In the genomic region with DNA sequence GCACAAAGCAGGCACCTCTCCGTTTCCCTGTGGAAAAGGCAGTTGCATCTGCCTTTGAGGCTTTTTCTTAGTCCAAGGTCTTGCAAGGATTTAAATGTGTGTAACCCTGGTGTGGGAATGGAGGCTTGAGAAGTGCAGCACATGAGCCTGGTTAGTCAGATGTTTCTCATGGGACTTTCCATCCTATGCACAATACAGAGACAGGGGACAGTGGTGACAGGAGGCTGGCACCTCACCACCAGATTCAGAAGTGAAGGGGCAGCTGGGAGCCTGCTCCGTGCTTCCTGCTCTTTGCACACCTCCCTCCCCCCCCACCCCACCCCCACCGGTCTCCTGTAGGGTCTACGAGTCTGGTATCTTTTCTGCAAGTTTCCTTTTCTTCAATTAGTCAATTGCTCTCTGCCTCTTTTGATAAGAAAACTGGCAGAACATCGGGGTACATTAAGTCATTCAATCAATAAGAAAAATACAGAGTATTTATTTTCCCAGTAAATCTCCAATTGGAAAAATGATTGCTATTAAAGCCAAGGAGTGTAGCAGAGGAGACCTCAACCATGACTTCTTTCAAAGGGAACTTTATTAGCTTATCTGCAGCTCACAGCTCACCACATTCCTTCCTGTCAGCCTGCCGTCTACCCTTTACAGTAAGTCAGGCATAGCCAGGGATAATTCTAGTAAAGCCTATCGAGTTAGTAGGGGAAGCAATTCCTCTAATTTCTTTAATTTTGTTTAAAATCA, we compare ENCODE assay signal across 11 mouse cellular contexts.
DNase-seq lines count a peak whose midpoint lies in the region; ATAC-seq and TF ChIP-seq lines count a peak whose summit lies in the region.
"Had no signal": no experiment of that assay in that cellular context is flagged by ENCODE, and none has a peak within 500 bp of the region (broad histone marks: within the 10 kb centered on the region; RNA-seq: fewer than 3 reads in every experiment).

No protein-coding gene starts in this region.

- no peak for TF ChIP-seq EP300 in lung, postnatal 0 days (IDR thresholded peaks at IDR 0.05)
- TF ChIP-seq EP300 in liver, embryonic 14.5 days (IDR thresholded peaks at IDR 0.05; ENCODE audit: low read depth) = 0 out of 2 replicates have a peak, but pooled peaks have one; percentile 20

- no peak overlapping the region for H3K9ac ChIP-seq in lung, postnatal 0 days (replicated peaks; ENCODE audit: low read depth)
- H3K9ac ChIP-seq in heart, embryonic 13.5 days = no peak overlapping the region
- no peak overlapping the region for H3K9ac ChIP-seq in liver, embryonic 14.5 days (replicated peaks)
- H3K9ac ChIP-seq: forebrain, embryonic 15.5 days had no signal

- intact Hi-C loops in gastrocnemius, adult 2 months (cut with DNase I) = no loop called here
- intact Hi-C loops in left cerebral cortex, postnatal 14 days (cut with DNase I) = no loop called here

- no peaks in the 10 kb centered on the region for H3K9me3 ChIP-seq in lung, postnatal 0 days (ENCODE audit: low read length)
- H3K9me3 ChIP-seq in G1E (replicated peaks) = no peaks in the 10 kb centered on the region
- H3K9me3 ChIP-seq in heart, embryonic 13.5 days = no peaks in the 10 kb centered on the region
- no peaks in the 10 kb centered on the region for H3K9me3 ChIP-seq in liver, embryonic 14.5 days (ENCODE audit: control insufficient read depth, low read length)
- H3K9me3 ChIP-seq: forebrain, embryonic 15.5 days had no signal

- WGBS in lung, postnatal 0 days = 17% methylated on average over 7 of the region's 7 CpGs
- 8% methylated on average over 7 of the region's 7 CpGs for WGBS in heart, embryonic 13.5 days
- 6% methylated on average over 7 of the region's 7 CpGs for WGBS in liver, embryonic 14.5 days (ENCODE audit: insufficient replicate concordance)

- H3K36me3 ChIP-seq in lung, postnatal 0 days (ENCODE audit: insufficient read depth, low read length) = no peaks in the 10 kb centered on the region
- no peaks in the 10 kb centered on the region for H3K36me3 ChIP-seq in G1E (replicated peaks)
- H3K36me3 ChIP-seq in heart, embryonic 13.5 days = no peaks in the 10 kb centered on the region
- H3K36me3 ChIP-seq in liver, embryonic 14.5 days (replicated peaks; ENCODE audit: control insufficient read depth, insufficient read depth, low read depth) = no peaks in the 10 kb centered on the region
- H3K36me3 ChIP-seq: forebrain, embryonic 15.5 days had no signal

- no peak for DNase-seq in lung, postnatal 0 days (ENCODE audit: low spot score)
- no peak for DNase-seq in lung, postnatal 25 days (ENCODE audit: low spot score)
- DNase-seq in G1E (ENCODE audit: low spot score) = no peak
- DNase-seq in liver, embryonic 14.5 days (ENCODE audit: low read depth in 3 of 3, low spot score in 3 of 3) = no peak
- DNase-seq in gastrocnemius, adult 2 months = no peak
- DNase-seq in embryo, embryonic 9.5 days (ENCODE audit: extremely low spot score) = no peak
- no peak for DNase-seq in left cerebral cortex, postnatal 14 days (ENCODE audit: low spot score in 2 of 2)
- DNase-seq: adrenal gland, postnatal 14 days had no signal

- H3K4me2 ChIP-seq in lung, postnatal 0 days (replicated peaks; ENCODE audit: low read depth, low read length) = 0 out of 2 replicates have a peak overlapping the region, but pooled peaks have one; percentile 17
- peak overlapping the region; percentile 56 for H3K4me2 ChIP-seq in heart, embryonic 13.5 days
- H3K4me2 ChIP-seq in liver, embryonic 14.5 days (ENCODE audit: low read depth) = peak overlapping the region; percentile 52
- H3K4me2 ChIP-seq: forebrain, embryonic 15.5 days had no signal

- H3K4me3 ChIP-seq in lung, postnatal 0 days (ENCODE audit: low read depth, low read length) = no peak overlapping the region
- H3K4me3 ChIP-seq in G1E (ENCODE audit: low read depth, low read length) = no peak overlapping the region
- H3K4me3 ChIP-seq in heart, embryonic 13.5 days = 0 out of 2 replicates have a peak overlapping the region, but pooled peaks have one; percentile 4
- peak overlapping the region in 1 of 2 experiments; percentile 6; a peak in 1 of 4 replicates for H3K4me3 ChIP-seq in liver, embryonic 14.5 days (ENCODE audit: insufficient read depth in 1 of 2, low read depth in 2 of 2, low read length in 2 of 2)
- H3K4me3 ChIP-seq in gastrocnemius, adult 2 months = no peak overlapping the region
- H3K4me3 ChIP-seq: forebrain, embryonic 15.5 days had no signal

- peaks cover 6% of the 10 kb centered on the region; the same call in 1 of the 2 replicates for H3K4me1 ChIP-seq in lung, postnatal 0 days (ENCODE audit: insufficient read depth, low read depth, low read length)
- peaks cover 43% of the 10 kb centered on the region for H3K4me1 ChIP-seq in G1E (ENCODE audit: insufficient read depth, low read depth, low read length)
- H3K4me1 ChIP-seq in heart, embryonic 13.5 days = peaks cover 68% of the 10 kb centered on the region
- peaks cover 19 to 38% of the 10 kb centered on the region in 2 experiments for H3K4me1 ChIP-seq in liver, embryonic 14.5 days (replicated peaks; ENCODE audit: control insufficient read depth in 2 of 2, insufficient read depth in 2 of 2, low read length in 1 of 2)

- H3K27ac ChIP-seq in lung, postnatal 0 days (ENCODE audit: low read length) = no peak overlapping the region
- H3K27ac ChIP-seq in heart, embryonic 13.5 days (replicated peaks) = peak overlapping the region; percentile 88
- no peak overlapping the region for H3K27ac ChIP-seq in liver, embryonic 14.5 days
- no peak overlapping the region for H3K27ac ChIP-seq in gastrocnemius, adult 2 months
- H3K27ac ChIP-seq: forebrain, embryonic 15.5 days had no signal

- ATAC-seq in lung, postnatal 0 days = no peak
- ATAC-seq in G1E (ENCODE audit: extremely low read depth, insufficient number of reproducible peaks, low FRiP score, poor library complexity, severe bottlenecking) = peak; percentile 35
- peak; percentile 67; the same call in 1 of the 2 replicates for ATAC-seq in heart, embryonic 13.5 days (ENCODE audit: extremely low read depth, insufficient number of reproducible peaks, low FRiP score, low TSS enrichment)
- ATAC-seq in liver, embryonic 14.5 days (ENCODE audit: insufficient read depth) = peak; percentile 58; the same call in 1 of the 2 replicates
- ATAC-seq: forebrain, embryonic 15.5 days; intestine, embryonic 16.5 days had no signal

- no peak for TF ChIP-seq CTCF in lung, postnatal 0 days (IDR thresholded peaks at IDR 0.05)
- TF ChIP-seq CTCF in G1E (IDR thresholded peaks at IDR 0.05; ENCODE audit: low read depth, low read length) = no peak
- TF ChIP-seq CTCF in liver, embryonic 14.5 days (IDR thresholded peaks at IDR 0.05; ENCODE audit: low read depth) = no peak
- no peak for TF ChIP-seq CTCF in gastrocnemius, adult 2 months (IDR thresholded peaks at IDR 0.05)

- H3K27me3 ChIP-seq in lung, postnatal 0 days (replicated peaks; ENCODE audit: insufficient read depth, low read length) = no peaks in the 10 kb centered on the region
- peaks cover 7% of the 10 kb centered on the region for H3K27me3 ChIP-seq in G1E (ENCODE audit: insufficient read depth, low read length)
- H3K27me3 ChIP-seq in heart, embryonic 13.5 days (replicated peaks) = no peaks in the 10 kb centered on the region
- no peaks in the 10 kb centered on the region for H3K27me3 ChIP-seq in liver, embryonic 14.5 days (ENCODE audit: control insufficient read depth, insufficient read depth, low read length)
- H3K27me3 ChIP-seq: forebrain, embryonic 15.5 days had no signal
